Mouse (Mus musculus) heart, embryonic 12.5 days (tissue): Measurements from ENCODE around the gene Top1. TPM values are rescaled to one million over a fixed set of nuclear protein-coding genes. Genes with fewer than 3 reads are reported as not detected.

Experiments used
- ATAC-seq: fragments of 200-750 bp; cut with Nextera tagmentation; 2 replicates; pipeline ENCODE4 v1.8.0; 2017; ENCODE audit warnings: moderate TSS enrichment, moderate library complexity; ENCODE audit not compliant: insufficient number of reproducible peaks, low FRiP score
- H3K27ac ChIP-seq: fragments of 300-500 bp; sonication (generic); 2 replicates; pipeline ENCODE4 v1.5.1; 2016; ENCODE audit warnings: mild to moderate bottlenecking, moderate library complexity; ENCODE audit not compliant: poor library complexity, severe bottlenecking
- H3K27me3 ChIP-seq: fragments of 300-500 bp; sonication (generic); replicated peaks from 2 replicates; pipeline ENCODE4 v1.6.1; 2016; ENCODE audit warnings: mild to moderate bottlenecking, moderate library complexity
- H3K36me3 ChIP-seq: fragments of 300-500 bp; sonication (generic); 2 replicates; pipeline ENCODE4 v1.6.1; 2016; ENCODE audit warnings: mild to moderate bottlenecking, moderate library complexity
- H3K4me1 ChIP-seq: fragments of 300-500 bp; sonication (generic); replicated peaks from 2 replicates; pipeline ENCODE4 v1.6.1; 2016; ENCODE audit warnings: mild to moderate bottlenecking
- H3K4me2 ChIP-seq: fragments of 300-500 bp; sonication (generic); 2 replicates; pipeline ENCODE4 v1.6.1; 2016; ENCODE audit warnings: mild to moderate bottlenecking, moderate library complexity
- H3K4me3 ChIP-seq: fragments of 300-500 bp; sonication (generic); 2 replicates; pipeline ENCODE4 v1.5.1; 2016; ENCODE audit warnings: mild to moderate bottlenecking
- H3K9ac ChIP-seq: fragments of 300-500 bp; sonication (generic); 2 replicates; pipeline ENCODE4 v1.6.1; 2016; ENCODE audit warnings: mild to moderate bottlenecking, moderate library complexity
- H3K9me3 ChIP-seq: fragments of 300-500 bp; sonication (generic); replicated peaks from 2 replicates; pipeline ENCODE4 v1.6.1; 2016; ENCODE audit warnings: mild to moderate bottlenecking, moderate library complexity
- WGBS: fragments of 180-500 bp; shearing (Covaris S2); methylation state at CpG from one replicate; pipeline ENCODE4 v1.1.7; 2016; 5-methylcytosine and 5-hydroxymethylcytosine counted together
- polyA plus RNA-seq: library from polyadenylated mRNA; unstranded; fragments of >200 nt; fragmentation: Nextera tagmentation; extraction: Ambion mirVana; gene quantifications from 2 replicates; pipeline ENCODE4 v1.2.1, GENCODE M21; 2016

The Top1 gene
- polyA plus RNA-seq, 1 experiment from 2014 or later = 60.1 TPM

DNA sequence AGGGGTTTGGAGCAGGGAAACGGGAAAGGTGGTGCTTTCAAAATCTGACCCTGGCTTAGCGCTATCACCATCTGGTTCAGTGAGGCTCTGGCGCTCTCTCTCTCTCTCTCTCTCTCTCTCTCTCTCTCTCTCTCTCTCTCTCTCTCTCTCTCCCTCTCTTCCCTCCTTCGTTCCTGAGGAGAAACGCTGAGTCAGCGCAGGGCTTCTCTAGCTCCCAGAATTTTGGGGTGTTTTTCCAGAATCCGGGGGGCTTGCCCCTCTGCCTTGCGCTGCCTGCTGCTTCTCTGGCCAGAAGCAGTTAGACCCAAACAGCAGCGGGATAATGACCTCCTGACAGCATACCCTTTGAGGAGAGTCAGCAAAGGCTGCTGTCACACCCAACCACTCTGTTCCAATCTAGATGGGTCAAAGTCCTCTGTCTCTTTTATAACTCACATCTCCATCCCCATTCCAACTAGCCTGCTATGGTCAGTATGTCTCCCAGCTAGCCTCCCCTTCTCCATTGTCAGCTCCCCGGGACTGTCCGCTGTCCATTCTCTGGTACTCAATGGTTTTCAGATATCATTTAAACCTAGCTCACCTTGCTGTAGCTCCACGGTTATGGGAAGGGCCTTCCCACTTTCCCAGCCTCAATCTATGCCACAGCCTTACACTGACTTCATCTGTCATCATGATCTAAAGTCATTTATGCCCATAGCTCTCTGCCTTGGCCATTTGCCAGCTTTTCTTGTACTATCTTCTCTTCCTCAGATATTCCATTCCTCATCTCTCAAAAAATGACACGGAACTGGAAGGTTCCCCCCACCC lies 5.6 kb upstream of the Top1 start:
- H3K4me3 ChIP-seq = no peak overlapping the region
- no peak overlapping the region for H3K4me2 ChIP-seq
- H3K9ac ChIP-seq = no peak overlapping the region
- WGBS = 80% methylated on average over 13 of the region's 13 CpGs
- H3K36me3 ChIP-seq = no peaks in the 10 kb centered on the region
- H3K4me1 ChIP-seq = peaks cover 9% of the 10 kb centered on the region
- 0 out of 2 replicates have a peak, but pooled peaks cover 7% of the 10 kb centered on the region for H3K9me3 ChIP-seq
- H3K27ac ChIP-seq = no peak overlapping the region
- ATAC-seq = peak; percentile 67
- no peaks in the 10 kb centered on the region for H3K27me3 ChIP-seq

DNA sequence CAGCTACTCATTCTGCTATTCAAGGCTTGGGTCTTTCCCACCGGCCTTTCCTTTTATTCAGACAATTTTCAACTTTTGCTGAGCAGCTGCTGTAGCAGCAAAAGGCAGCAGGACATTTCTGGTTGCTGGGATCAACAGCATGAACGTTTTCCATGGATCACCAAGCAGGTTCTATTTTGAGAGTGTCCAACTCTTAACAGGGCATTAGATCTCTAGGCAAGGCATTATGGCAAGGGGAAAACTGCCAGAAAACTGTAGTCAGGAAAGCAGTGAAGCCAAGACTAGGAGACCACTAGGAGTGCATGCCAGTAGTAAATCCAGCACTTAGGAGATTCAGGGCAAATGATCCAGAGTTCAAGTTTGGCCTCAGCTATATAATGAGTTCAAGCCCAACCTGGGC lies 4.5 kb upstream of the Top1 start:
- 0 out of 2 replicates have a peak, but pooled peaks cover 7% of the 10 kb centered on the region for H3K9me3 ChIP-seq
- H3K36me3 ChIP-seq = no peaks in the 10 kb centered on the region
- H3K4me1 ChIP-seq = peaks cover 9% of the 10 kb centered on the region
- no peak overlapping the region; the same call in 1 of the 2 replicates for H3K27ac ChIP-seq
- no peak overlapping the region for H3K9ac ChIP-seq
- H3K4me3 ChIP-seq = no peak overlapping the region
- H3K27me3 ChIP-seq = no peaks in the 10 kb centered on the region
- WGBS = 28% methylated on average over 2 of the region's 2 CpGs
- no peak overlapping the region for H3K4me2 ChIP-seq
- ATAC-seq = no peak

DNA sequence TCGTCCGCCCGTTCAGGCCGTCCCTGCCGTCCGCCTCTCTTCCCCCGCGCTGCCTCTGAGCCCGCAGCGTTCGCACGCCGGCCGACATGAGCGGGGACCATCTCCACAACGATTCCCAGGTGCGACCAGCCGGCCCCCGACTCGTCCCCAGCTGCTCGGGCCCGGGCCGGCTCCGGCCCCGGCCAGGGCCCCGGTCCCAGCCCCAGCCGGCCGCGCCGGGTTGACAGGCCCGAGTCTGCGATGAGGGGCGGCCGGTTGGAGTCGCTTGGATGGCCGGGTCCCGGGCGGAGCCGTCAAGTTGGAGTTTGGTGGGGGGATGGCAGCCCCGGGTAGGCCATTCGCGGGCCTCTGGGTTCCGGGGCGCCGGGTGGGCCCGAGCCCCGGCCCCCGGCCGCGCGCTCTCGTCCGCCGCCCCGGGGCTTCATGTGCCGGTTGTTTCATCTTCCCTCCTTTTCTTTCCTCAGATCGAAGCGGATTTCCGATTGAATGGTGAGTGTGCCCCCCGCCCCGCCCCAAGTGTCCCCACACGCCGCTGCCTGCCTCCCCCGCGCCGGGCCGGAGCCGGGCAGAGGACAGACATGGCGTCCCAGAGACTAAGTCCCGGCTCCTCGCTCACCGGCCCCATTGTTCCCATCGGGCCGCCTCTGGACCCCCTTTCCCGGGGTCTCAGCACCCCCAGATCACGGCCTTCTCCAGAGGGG lies 606 bp downstream of the Top1 start:
- no peaks in the 10 kb centered on the region for H3K9me3 ChIP-seq
- peak overlapping the region; percentile 97 for H3K9ac ChIP-seq
- peak overlapping the region; percentile 92 for H3K4me3 ChIP-seq
- WGBS = under 1% methylated on average over 76 of the region's 76 CpGs
- H3K27me3 ChIP-seq = no peaks in the 10 kb centered on the region
- peaks cover 17% of the 10 kb centered on the region for H3K4me1 ChIP-seq
- no peaks in the 10 kb centered on the region for H3K36me3 ChIP-seq
- ATAC-seq = peak; percentile 51
- H3K27ac ChIP-seq = peak overlapping the region; percentile 95
- peak overlapping the region; percentile 53 for H3K4me2 ChIP-seq

GRCm38 (mm10) chr2:160646845-160647178 lies 1.1 kb downstream of the Top1 start:
- no peaks in the 10 kb centered on the region for H3K27me3 ChIP-seq
- ATAC-seq = no peak
- H3K4me3 ChIP-seq = peak overlapping the region; percentile 92
- under 1% methylated on average over 17 of the region's 17 CpGs for WGBS
- peak overlapping the region; percentile 53 for H3K4me2 ChIP-seq
- peak overlapping the region; percentile 95 for H3K27ac ChIP-seq
- H3K9me3 ChIP-seq = no peaks in the 10 kb centered on the region
- peaks cover 16% of the 10 kb centered on the region for H3K4me1 ChIP-seq
- H3K36me3 ChIP-seq = no peaks in the 10 kb centered on the region
- peak overlapping the region; percentile 97 for H3K9ac ChIP-seq

DNA sequence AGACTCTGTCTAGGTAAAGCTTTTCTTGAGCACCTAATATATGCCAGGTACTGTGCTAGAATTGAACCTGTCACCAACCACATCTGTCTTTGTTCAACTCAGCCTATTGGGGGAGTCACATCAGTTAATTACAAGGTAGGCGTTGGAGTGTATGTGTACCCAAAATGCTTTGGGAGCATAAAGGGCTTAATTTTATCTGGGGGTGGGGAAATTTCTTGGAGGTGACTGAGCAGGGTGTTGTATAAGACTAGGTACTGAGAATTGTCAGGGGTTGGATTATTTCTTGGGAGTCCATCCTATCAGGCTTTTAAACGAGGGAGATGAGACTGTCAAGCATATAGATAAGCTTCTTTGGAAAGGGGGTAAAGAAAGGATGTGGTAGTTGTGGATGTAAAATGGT lies 2.4 kb downstream of the Top1 start:
- Histone ChIP-seq H3K4me1 (peaks cover 17% of the 10 kb centered on the region), H3K9ac (peak overlapping the region; percentile 61; the same call in 1 of the 2 replicates), H3K9me3 (no peaks in the 10 kb centered on the region), H3K27me3 (no peaks in the 10 kb centered on the region), H3K4me2 (peak overlapping the region; percentile 79), H3K4me3 (peak overlapping the region; percentile 92), H3K27ac (peak overlapping the region; percentile 27; the same call in 1 of the 2 replicates), H3K36me3 (peaks cover 10% of the 10 kb centered on the region)
- WGBS = 27% methylated on average over 2 of the region's 2 CpGs
- no peak for ATAC-seq

DNA sequence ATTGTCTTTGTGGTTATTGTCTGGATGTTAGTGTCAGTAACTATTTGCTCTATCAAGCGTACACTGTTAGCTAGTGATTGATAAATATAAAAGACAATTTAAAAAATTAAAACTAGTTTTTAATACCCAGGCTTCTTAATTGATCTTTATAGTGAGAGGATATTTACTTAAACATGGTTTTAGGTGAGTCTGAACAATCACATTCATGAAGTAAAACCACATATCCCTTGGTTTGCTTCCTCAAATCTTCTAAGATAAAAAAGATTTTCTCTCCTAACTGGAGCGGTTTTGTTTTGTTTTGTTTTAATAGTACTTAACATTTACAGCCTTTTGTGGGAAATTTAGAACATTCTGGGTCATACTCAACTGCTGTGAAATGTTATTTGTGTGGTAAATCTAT lies 3.4 kb downstream of the Top1 start:
- Histone ChIP-seq H3K4me3 (peak overlapping the region; percentile 33; the same call in 1 of the 2 replicates), H3K27me3 (no peaks in the 10 kb centered on the region), H3K27ac (no peak overlapping the region), H3K4me2 (no peak overlapping the region), H3K36me3 (peaks cover 14% of the 10 kb centered on the region), H3K9me3 (no peaks in the 10 kb centered on the region), H3K9ac (no peak overlapping the region), H3K4me1 (peaks cover 18% of the 10 kb centered on the region)
- 82% methylated on average over 2 of the region's 2 CpGs for WGBS
- ATAC-seq = no peak

DNA sequence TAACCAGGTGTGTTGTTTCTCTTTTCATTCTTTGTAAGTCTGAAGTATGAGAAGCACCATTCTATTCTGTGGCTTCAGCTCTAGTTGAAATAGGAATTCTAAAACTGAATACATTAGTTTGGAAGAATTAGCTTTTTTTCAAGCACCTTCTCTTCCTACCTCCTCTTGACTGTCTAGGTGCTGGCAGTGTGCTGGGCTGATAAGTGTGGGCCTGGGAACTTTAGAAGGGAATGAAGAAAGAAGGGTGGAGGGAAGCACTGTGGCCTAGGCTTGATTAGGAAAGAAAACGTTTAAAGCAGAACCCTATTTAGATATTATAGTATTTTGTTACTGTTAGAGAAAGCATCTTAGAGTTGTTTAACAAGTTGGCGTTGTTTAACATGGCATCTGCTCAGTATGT lies 5.5 kb downstream of the Top1 start:
- Histone ChIP-seq H3K4me3 (no peak overlapping the region), H3K4me1 (peaks cover 18% of the 10 kb centered on the region), H3K4me2 (no peak overlapping the region), H3K9ac (no peak overlapping the region), H3K36me3 (peaks cover 28% of the 10 kb centered on the region), H3K27me3 (no peaks in the 10 kb centered on the region), H3K9me3 (no peaks in the 10 kb centered on the region), H3K27ac (no peak overlapping the region)
- ATAC-seq = no peak
- 56% methylated on average over 2 of the region's 2 CpGs for WGBS

DNA sequence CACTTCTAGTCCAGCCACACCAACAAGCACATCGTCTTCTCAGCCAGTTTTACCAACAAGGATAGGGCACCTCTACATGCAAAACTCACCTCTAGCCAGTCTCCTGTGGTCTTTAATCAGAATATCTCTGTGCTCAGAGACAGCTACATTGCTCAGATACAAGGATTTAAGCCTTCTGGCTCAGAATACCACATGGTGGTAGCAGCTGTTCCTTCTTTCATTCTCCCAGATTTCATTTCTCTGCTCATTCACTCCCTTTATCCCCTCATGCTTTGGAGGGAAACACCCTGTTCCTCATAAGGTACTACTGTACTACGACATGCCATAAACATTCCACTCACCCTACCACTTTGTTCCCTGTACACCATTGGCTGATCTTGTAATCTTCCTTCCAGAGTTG lies 7.5 kb downstream of the Top1 start:
- H3K27me3 ChIP-seq = no peaks in the 10 kb centered on the region
- H3K4me1 ChIP-seq = peaks cover 11% of the 10 kb centered on the region
- 84% methylated on average over 2 of the region's 2 CpGs for WGBS
- ATAC-seq = no peak
- H3K4me2 ChIP-seq = no peak overlapping the region
- H3K36me3 ChIP-seq = peaks cover 31% of the 10 kb centered on the region
- H3K9ac ChIP-seq = no peak overlapping the region
- no peak overlapping the region for H3K4me3 ChIP-seq
- H3K27ac ChIP-seq = no peak overlapping the region
- H3K9me3 ChIP-seq = no peaks in the 10 kb centered on the region

DNA sequence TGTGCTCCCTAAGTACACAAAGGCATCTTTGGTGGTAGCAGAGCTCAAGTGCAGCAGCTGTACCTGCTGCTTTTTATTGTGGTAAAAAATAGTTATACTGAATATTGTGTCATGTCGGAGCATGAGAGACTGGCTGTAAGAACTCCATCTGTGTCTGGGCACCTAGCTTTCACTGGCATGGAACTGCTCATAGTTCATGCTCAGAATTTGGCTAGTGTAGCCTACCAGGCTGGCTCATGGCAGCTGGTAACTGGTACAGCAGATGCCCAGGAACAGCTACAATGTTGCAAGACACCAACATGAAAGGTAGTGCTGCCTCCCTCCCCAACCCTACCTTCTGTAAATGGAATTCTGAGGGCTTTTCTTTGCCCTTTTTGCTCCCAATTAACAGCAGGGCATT lies 9.9 kb downstream of the Top1 start:
- WGBS = 100% methylated on average over 1 of the region's 1 CpGs
- H3K4me3 ChIP-seq = no peak overlapping the region
- H3K9me3 ChIP-seq = no peaks in the 10 kb centered on the region
- no peak overlapping the region for H3K27ac ChIP-seq
- no peak overlapping the region for H3K9ac ChIP-seq
- peaks cover 8% of the 10 kb centered on the region for H3K4me1 ChIP-seq
- peaks cover 37% of the 10 kb centered on the region for H3K36me3 ChIP-seq
- ATAC-seq = no peak
- no peaks in the 10 kb centered on the region for H3K27me3 ChIP-seq
- H3K4me2 ChIP-seq = no peak overlapping the region

DNA sequence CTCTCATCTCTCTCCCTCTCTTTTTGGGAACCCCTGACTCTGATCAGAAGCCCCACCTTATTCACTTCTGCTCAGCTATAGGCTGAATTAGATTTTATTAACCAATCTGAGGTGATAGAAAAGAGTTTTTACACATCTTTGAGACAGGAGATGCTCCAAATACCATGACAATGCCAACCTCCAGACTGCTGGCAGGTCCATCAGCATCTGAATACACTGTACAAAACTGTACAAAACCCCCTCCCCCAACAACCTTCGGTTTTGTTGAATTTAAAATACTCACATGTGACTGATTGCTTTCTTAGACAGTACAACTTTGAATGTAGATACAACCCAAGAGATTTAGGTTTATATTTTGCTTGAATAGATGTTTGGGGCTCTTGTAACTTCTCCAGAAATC lies 10.5 kb downstream of the Top1 start:
- no peak overlapping the region for H3K9ac ChIP-seq
- no peak overlapping the region for H3K4me3 ChIP-seq
- 81% methylated on average over 1 of the region's 1 CpGs for WGBS
- no peak for ATAC-seq
- H3K4me1 ChIP-seq = peaks cover 6% of the 10 kb centered on the region
- no peak overlapping the region for H3K27ac ChIP-seq
- H3K9me3 ChIP-seq = no peaks in the 10 kb centered on the region
- no peaks in the 10 kb centered on the region for H3K27me3 ChIP-seq
- no peak overlapping the region for H3K4me2 ChIP-seq
- H3K36me3 ChIP-seq = peaks cover 39% of the 10 kb centered on the region

- no peak overlapping the region for H3K4me3 ChIP-seq
- no peak overlapping the region for H3K4me2 ChIP-seq
- no peaks in the 10 kb centered on the region for H3K9me3 ChIP-seq
- peak; percentile 90 for ATAC-seq
- H3K36me3 ChIP-seq = peaks cover 34% of the 10 kb centered on the region
- H3K27me3 ChIP-seq = no peaks in the 10 kb centered on the region
- H3K4me1 ChIP-seq = peaks cover 3% of the 10 kb centered on the region
- H3K27ac ChIP-seq = no peak overlapping the region
- no peak overlapping the region for H3K9ac ChIP-seq
- 87% methylated on average over 13 of the region's 13 CpGs for WGBS
Measured at GRCm38 (mm10) chr2:160657801-160658442, 12.2 kb downstream of the Top1 start.
